Mouse (Mus musculus): ENCODE results near the gene Gpr156.

DNA sequence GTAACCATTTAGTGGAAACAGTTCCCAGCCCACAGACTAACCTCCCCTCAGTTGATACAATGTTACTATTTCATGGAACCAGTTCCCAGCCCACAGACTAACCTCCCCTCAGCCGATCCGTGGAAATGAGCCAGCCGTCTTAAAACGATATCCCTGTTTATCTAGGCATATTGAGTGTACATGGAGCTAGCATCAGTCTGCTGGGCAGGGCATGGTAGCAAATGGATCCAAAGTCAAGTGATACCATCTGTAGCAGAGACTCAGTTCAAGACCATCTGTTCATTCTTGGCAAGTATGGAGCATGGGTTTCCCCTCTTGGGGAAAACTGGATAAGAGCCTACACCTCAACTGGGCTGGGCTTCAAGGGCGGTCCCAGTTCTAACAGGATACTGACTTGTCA lies 128.3 kb downstream of the Gpr156 start:
- TF ChIP-seq CTCF (IDR thresholded peaks at IDR 0.05) (no peak), EP300 (IDR thresholded peaks at IDR 0.05) (no peak)

All from lung, postnatal 0 days (tissue).